Mouse (Mus musculus): Measurements from ENCODE around the gene Rabl3. TPM values are rescaled to one million over a fixed set of nuclear protein-coding genes. Genes with fewer than 3 reads are reported as not detected.

The Rabl3 gene
- polyA plus RNA-seq, 1 experiment: 8.6 TPM

- H3K4me3 ChIP-seq (replicated peaks; ENCODE audit: insufficient read depth, low read depth, low read length): no peak overlapping the region
- no peaks in the 10 kb centered on the region for H3K27me3 ChIP-seq (ENCODE audit: control insufficient read depth, insufficient read depth, low read length)
- 87% methylated on average over 2 of the region's 2 CpGs for WGBS
- DNase-seq: no peak
- H3K27ac ChIP-seq (ENCODE audit: insufficient read depth, low read length): no peak overlapping the region
- H3K4me1 ChIP-seq (ENCODE audit: control insufficient read depth, insufficient read depth, low read length): no peaks in the 10 kb centered on the region
- no peak for TF ChIP-seq POLR2A (IDR thresholded peaks at IDR 0.05; ENCODE audit: borderline replicate concordance, insufficient read depth, low read length)
- no peak for TF ChIP-seq CTCF (IDR thresholded peaks at IDR 0.05; ENCODE audit: borderline replicate concordance, insufficient read depth, low read depth, low read length)
These were observed 11.3 kb downstream of the Rabl3 start for GRCm38 (mm10) chr16:37550981-37551380.

- DNase-seq: no peak
- no peak for TF ChIP-seq POLR2A (IDR thresholded peaks at IDR 0.05; ENCODE audit: borderline replicate concordance, insufficient read depth, low read length)
- TF ChIP-seq CTCF (IDR thresholded peaks at IDR 0.05; ENCODE audit: borderline replicate concordance, insufficient read depth, low read depth, low read length): no peak
- Histone ChIP-seq H3K4me1 (ENCODE audit: control insufficient read depth, insufficient read depth, low read length) (no peaks in the 10 kb centered on the region), H3K4me3 (replicated peaks; ENCODE audit: insufficient read depth, low read depth, low read length) (no peak overlapping the region), H3K27me3 (ENCODE audit: control insufficient read depth, insufficient read depth, low read length) (no peaks in the 10 kb centered on the region), H3K27ac (ENCODE audit: insufficient read depth, low read length) (no peak overlapping the region)
- 96% methylated on average over 3 of the region's 3 CpGs for WGBS
These were observed 13.1 kb downstream of the Rabl3 start for GRCm38 (mm10) chr16:37552824-37553223.

GRCm38 (mm10) chr16:37562414-37562813 lies 22.7 kb downstream of the Rabl3 start:
- no peak overlapping the region for H3K27ac ChIP-seq (ENCODE audit: insufficient read depth, low read length)
- H3K4me3 ChIP-seq (replicated peaks; ENCODE audit: insufficient read depth, low read depth, low read length): no peak overlapping the region
- 81% methylated on average over 6 of the region's 6 CpGs for WGBS
- no peaks in the 10 kb centered on the region for H3K27me3 ChIP-seq (ENCODE audit: control insufficient read depth, insufficient read depth, low read length)
- no peak for TF ChIP-seq CTCF (IDR thresholded peaks at IDR 0.05; ENCODE audit: borderline replicate concordance, insufficient read depth, low read depth, low read length)
- TF ChIP-seq POLR2A (IDR thresholded peaks at IDR 0.05; ENCODE audit: borderline replicate concordance, insufficient read depth, low read length): no peak
- DNase-seq: no peak
- no peaks in the 10 kb centered on the region for H3K4me1 ChIP-seq (ENCODE audit: control insufficient read depth, insufficient read depth, low read length)

GRCm38 (mm10) chr16:37562961-37563360 lies 23.3 kb downstream of the Rabl3 start:
- 90% methylated on average over 5 of the region's 5 CpGs for WGBS
- Histone ChIP-seq H3K27ac (ENCODE audit: insufficient read depth, low read length) (no peak overlapping the region), H3K4me3 (replicated peaks; ENCODE audit: insufficient read depth, low read depth, low read length) (no peak overlapping the region), H3K27me3 (ENCODE audit: control insufficient read depth, insufficient read depth, low read length) (no peaks in the 10 kb centered on the region), H3K4me1 (ENCODE audit: control insufficient read depth, insufficient read depth, low read length) (no peaks in the 10 kb centered on the region)
- no peak for TF ChIP-seq POLR2A (IDR thresholded peaks at IDR 0.05; ENCODE audit: borderline replicate concordance, insufficient read depth, low read length)
- TF ChIP-seq CTCF (IDR thresholded peaks at IDR 0.05; ENCODE audit: borderline replicate concordance, insufficient read depth, low read depth, low read length): no peak
- no peak for DNase-seq

GRCm38 (mm10) chr16:37565117-37565516 lies 25.4 kb downstream of the Rabl3 start:
- DNase-seq: no peak
- Histone ChIP-seq H3K27ac (ENCODE audit: insufficient read depth, low read length) (no peak overlapping the region), H3K4me3 (replicated peaks; ENCODE audit: insufficient read depth, low read depth, low read length) (no peak overlapping the region), H3K27me3 (ENCODE audit: control insufficient read depth, insufficient read depth, low read length) (no peaks in the 10 kb centered on the region), H3K4me1 (ENCODE audit: control insufficient read depth, insufficient read depth, low read length) (no peaks in the 10 kb centered on the region)
- WGBS: 98% methylated on average over 1 of the region's 1 CpGs
- TF ChIP-seq POLR2A (IDR thresholded peaks at IDR 0.05; ENCODE audit: borderline replicate concordance, insufficient read depth, low read length): no peak
- no peak for TF ChIP-seq CTCF (IDR thresholded peaks at IDR 0.05; ENCODE audit: borderline replicate concordance, insufficient read depth, low read depth, low read length)

- Histone ChIP-seq H3K27me3 (ENCODE audit: control insufficient read depth, insufficient read depth, low read length) (no peaks in the 10 kb centered on the region), H3K4me3 (replicated peaks; ENCODE audit: insufficient read depth, low read depth, low read length) (no peak overlapping the region), H3K4me1 (ENCODE audit: control insufficient read depth, insufficient read depth, low read length) (no peaks in the 10 kb centered on the region), H3K27ac (ENCODE audit: insufficient read depth, low read length) (no peak overlapping the region)
- DNase-seq: no peak
- no peak for TF ChIP-seq POLR2A (IDR thresholded peaks at IDR 0.05; ENCODE audit: borderline replicate concordance, insufficient read depth, low read length)
- no peak for TF ChIP-seq CTCF (IDR thresholded peaks at IDR 0.05; ENCODE audit: borderline replicate concordance, insufficient read depth, low read depth, low read length)
- WGBS: 60% methylated on average over 6 of the region's 6 CpGs
These were observed 26.4 kb downstream of the Rabl3 start for GRCm38 (mm10) chr16:37566107-37566506.

GRCm38 (mm10) chr16:37567113-37568050 lies 27.7 kb downstream of the Rabl3 start:
- TF ChIP-seq POLR2A (IDR thresholded peaks at IDR 0.05; ENCODE audit: borderline replicate concordance, insufficient read depth, low read length): no peak
- no peak for TF ChIP-seq CTCF (IDR thresholded peaks at IDR 0.05; ENCODE audit: borderline replicate concordance, insufficient read depth, low read depth, low read length)
- H3K4me1 ChIP-seq (ENCODE audit: control insufficient read depth, insufficient read depth, low read length): no peaks in the 10 kb centered on the region
- no peaks in the 10 kb centered on the region for H3K27me3 ChIP-seq (ENCODE audit: control insufficient read depth, insufficient read depth, low read length)
- DNase-seq: no peak
- H3K4me3 ChIP-seq (replicated peaks; ENCODE audit: insufficient read depth, low read depth, low read length): no peak overlapping the region
- WGBS: 94% methylated on average over 12 of the region's 12 CpGs
- no peak overlapping the region for H3K27ac ChIP-seq (ENCODE audit: insufficient read depth, low read length)

- H3K27ac ChIP-seq (ENCODE audit: insufficient read depth, low read length): no peak overlapping the region
- TF ChIP-seq POLR2A (IDR thresholded peaks at IDR 0.05; ENCODE audit: borderline replicate concordance, insufficient read depth, low read length): no peak
- TF ChIP-seq CTCF (IDR thresholded peaks at IDR 0.05; ENCODE audit: borderline replicate concordance, insufficient read depth, low read depth, low read length): no peak
- H3K4me3 ChIP-seq (replicated peaks; ENCODE audit: insufficient read depth, low read depth, low read length): no peak overlapping the region
- H3K4me1 ChIP-seq (ENCODE audit: control insufficient read depth, insufficient read depth, low read length): peaks cover 2% of the 10 kb centered on the region; the same call in 1 of the 2 replicates
- H3K27me3 ChIP-seq (ENCODE audit: control insufficient read depth, insufficient read depth, low read length): no peaks in the 10 kb centered on the region
- WGBS: 91% methylated on average over 3 of the region's 3 CpGs
- no peak for DNase-seq
These were observed 31.9 kb downstream of the Rabl3 start for GRCm38 (mm10) chr16:37571554-37571953.
